Mouse (Mus musculus): Measurements from ENCODE around the gene Depdc5. TPM values are rescaled to one million over a fixed set of nuclear protein-coding genes. Genes with fewer than 3 reads are reported as not detected.

The Depdc5 gene
- polyA plus RNA-seq, 1 experiment from 2014 or later: 37.5 TPM

GRCm38 (mm10) chr5:32987873-32988272, 124.4 kb downstream of the Depdc5 start:
- 70% methylated on average over 1 of the region's 1 CpGs for WGBS

GRCm38 (mm10) chr5:32989959-32990640, 126.6 kb downstream of the Depdc5 start:
- Histone ChIP-seq H3K9ac (replicated peaks) (no peak overlapping the region), H3K9me3 (no peaks in the 10 kb centered on the region), H3K4me2 (replicated peaks) (no peak overlapping the region), H3K36me3 (peaks cover 28% of the 10 kb centered on the region), H3K4me1 (replicated peaks) (peaks cover 5% of the 10 kb centered on the region; the same call in 1 of the 2 replicates), H3K4me3 (replicated peaks) (no peak overlapping the region), H3K27me3 (no peaks in the 10 kb centered on the region), H3K27ac (no peak overlapping the region)
- no peak for ATAC-seq
- 87% methylated on average over 13 of the region's 13 CpGs for WGBS

More at GRCm38 (mm10) chr5:32987873-32988272, 124.4 kb downstream of the Depdc5 start:
- Histone ChIP-seq H3K4me3 (replicated peaks) (no peak overlapping the region), H3K9ac (replicated peaks) (no peak overlapping the region), H3K27me3 (no peaks in the 10 kb centered on the region), H3K36me3 (peaks cover 50% of the 10 kb centered on the region), H3K27ac (no peak overlapping the region), H3K9me3 (no peaks in the 10 kb centered on the region), H3K4me1 (replicated peaks) (peaks cover 5% of the 10 kb centered on the region; the same call in 1 of the 2 replicates), H3K4me2 (replicated peaks) (no peak overlapping the region)
- ATAC-seq: peak; percentile 78

- H3K4me3 ChIP-seq (replicated peaks): no peak overlapping the region
- no peaks in the 10 kb centered on the region for H3K27me3 ChIP-seq
- H3K9me3 ChIP-seq: no peaks in the 10 kb centered on the region
- peaks cover 5% of the 10 kb centered on the region; the same call in 1 of the 2 replicates for H3K4me1 ChIP-seq (replicated peaks)
- no peak overlapping the region for H3K4me2 ChIP-seq (replicated peaks)
- peaks cover 22% of the 10 kb centered on the region for H3K36me3 ChIP-seq
- H3K9ac ChIP-seq (replicated peaks): no peak overlapping the region
- WGBS: 87% methylated on average over 8 of the region's 8 CpGs
- ATAC-seq: no peak
- H3K27ac ChIP-seq: no peak overlapping the region
Observed at GRCm38 (mm10) chr5:32991152-32991551, 127.7 kb downstream of the Depdc5 start.

- H3K9me3 ChIP-seq: no peaks in the 10 kb centered on the region
- no peak for ATAC-seq
- peaks cover under 1% of the 10 kb centered on the region; the same call in 1 of the 2 replicates for H3K36me3 ChIP-seq
- no peak overlapping the region for H3K27ac ChIP-seq
- H3K9ac ChIP-seq (replicated peaks): no peak overlapping the region
- WGBS: 71% methylated on average over 2 of the region's 2 CpGs
- H3K4me3 ChIP-seq (replicated peaks): no peak overlapping the region
- H3K4me2 ChIP-seq (replicated peaks): no peak overlapping the region
- no peaks in the 10 kb centered on the region for H3K27me3 ChIP-seq
- H3K4me1 ChIP-seq (replicated peaks): peaks cover 9% of the 10 kb centered on the region
Observed at GRCm38 (mm10) chr5:32994471-32994870, 131.0 kb downstream of the Depdc5 start.

- 87% methylated on average over 4 of the region's 4 CpGs for WGBS
- Histone ChIP-seq H3K4me2 (replicated peaks) (no peak overlapping the region), H3K9ac (replicated peaks) (no peak overlapping the region), H3K27me3 (no peaks in the 10 kb centered on the region), H3K27ac (no peak overlapping the region), H3K4me3 (replicated peaks) (no peak overlapping the region), H3K4me1 (replicated peaks) (peaks cover 9% of the 10 kb centered on the region), H3K9me3 (no peaks in the 10 kb centered on the region), H3K36me3 (no peaks in the 10 kb centered on the region)
- ATAC-seq: no peak
Observed at GRCm38 (mm10) chr5:32995756-32996155, 132.3 kb downstream of the Depdc5 start.

GRCm38 (mm10) chr5:32996560-32996959, 133.1 kb downstream of the Depdc5 start:
- Histone ChIP-seq H3K9ac (replicated peaks) (no peak overlapping the region), H3K4me3 (replicated peaks) (no peak overlapping the region), H3K27me3 (no peaks in the 10 kb centered on the region), H3K9me3 (no peaks in the 10 kb centered on the region), H3K27ac (peak overlapping the region; percentile 59), H3K36me3 (no peaks in the 10 kb centered on the region), H3K4me2 (replicated peaks) (no peak overlapping the region), H3K4me1 (replicated peaks) (peaks cover 9% of the 10 kb centered on the region)
- 84% methylated on average over 1 of the region's 1 CpGs for WGBS
- peak; percentile 57 for ATAC-seq

GRCm38 (mm10) chr5:32997686-32998085, 134.2 kb downstream of the Depdc5 start:
- Histone ChIP-seq H3K4me1 (replicated peaks) (peaks cover 9% of the 10 kb centered on the region), H3K9me3 (no peaks in the 10 kb centered on the region), H3K9ac (replicated peaks) (no peak overlapping the region), H3K27me3 (no peaks in the 10 kb centered on the region), H3K36me3 (no peaks in the 10 kb centered on the region), H3K4me3 (replicated peaks) (no peak overlapping the region), H3K27ac (no peak overlapping the region), H3K4me2 (replicated peaks) (no peak overlapping the region)
- no peak for ATAC-seq
- WGBS: 74% methylated on average over 4 of the region's 4 CpGs

- H3K27ac ChIP-seq: no peak overlapping the region
- no peak overlapping the region for H3K4me3 ChIP-seq (replicated peaks)
- 94% methylated on average over 4 of the region's 4 CpGs for WGBS
- H3K27me3 ChIP-seq: no peaks in the 10 kb centered on the region
- no peak overlapping the region for H3K4me2 ChIP-seq (replicated peaks)
- no peaks in the 10 kb centered on the region for H3K36me3 ChIP-seq
- no peak overlapping the region for H3K9ac ChIP-seq (replicated peaks)
- peaks cover 9% of the 10 kb centered on the region for H3K4me1 ChIP-seq (replicated peaks)
- no peaks in the 10 kb centered on the region for H3K9me3 ChIP-seq
- ATAC-seq: no peak
Observed at GRCm38 (mm10) chr5:32998783-32999182, 135.3 kb downstream of the Depdc5 start.

GRCm38 (mm10) chr5:33001111-33001510, 137.6 kb downstream of the Depdc5 start:
- ATAC-seq: no peak
- H3K27ac ChIP-seq: no peak overlapping the region
- H3K4me3 ChIP-seq (replicated peaks): no peak overlapping the region
- peaks cover 23% of the 10 kb centered on the region for H3K4me1 ChIP-seq (replicated peaks)
- WGBS: 88% methylated on average over 5 of the region's 5 CpGs
- H3K27me3 ChIP-seq: no peaks in the 10 kb centered on the region
- no peak overlapping the region for H3K4me2 ChIP-seq (replicated peaks)
- H3K36me3 ChIP-seq: no peaks in the 10 kb centered on the region
- H3K9me3 ChIP-seq: no peaks in the 10 kb centered on the region
- H3K9ac ChIP-seq (replicated peaks): no peak overlapping the region

GRCm38 (mm10) chr5:33002781-33003180, 139.3 kb downstream of the Depdc5 start:
- Histone ChIP-seq H3K27me3 (no peaks in the 10 kb centered on the region), H3K27ac (no peak overlapping the region), H3K4me2 (replicated peaks) (no peak overlapping the region), H3K9me3 (no peaks in the 10 kb centered on the region), H3K36me3 (no peaks in the 10 kb centered on the region), H3K4me3 (replicated peaks) (no peak overlapping the region), H3K4me1 (replicated peaks) (peaks cover 26% of the 10 kb centered on the region), H3K9ac (replicated peaks) (no peak overlapping the region)
- WGBS: 90% methylated on average over 5 of the region's 5 CpGs
- ATAC-seq: no peak

GRCm38 (mm10) chr5:33003500-33003899, 140.0 kb downstream of the Depdc5 start:
- Histone ChIP-seq H3K9me3 (no peaks in the 10 kb centered on the region), H3K27ac (no peak overlapping the region), H3K27me3 (no peaks in the 10 kb centered on the region), H3K4me2 (replicated peaks) (no peak overlapping the region), H3K4me1 (replicated peaks) (peaks cover 26% of the 10 kb centered on the region), H3K36me3 (no peaks in the 10 kb centered on the region), H3K4me3 (replicated peaks) (no peak overlapping the region), H3K9ac (replicated peaks) (no peak overlapping the region)
- ATAC-seq: no peak
- 73% methylated on average over 6 of the region's 6 CpGs for WGBS

GRCm38 (mm10) chr5:33004110-33004509, 140.6 kb downstream of the Depdc5 start:
- no peak for ATAC-seq
- peaks cover 26% of the 10 kb centered on the region for H3K4me1 ChIP-seq (replicated peaks)
- no peaks in the 10 kb centered on the region for H3K9me3 ChIP-seq
- H3K27ac ChIP-seq: no peak overlapping the region
- WGBS: 91% methylated on average over 4 of the region's 4 CpGs
- H3K27me3 ChIP-seq: no peaks in the 10 kb centered on the region
- H3K9ac ChIP-seq (replicated peaks): no peak overlapping the region
- no peak overlapping the region for H3K4me2 ChIP-seq (replicated peaks)
- H3K4me3 ChIP-seq (replicated peaks): no peak overlapping the region
- no peaks in the 10 kb centered on the region for H3K36me3 ChIP-seq

Measured in midbrain, embryonic 13.5 days (tissue).